Mouse (Mus musculus) kidney, embryonic 16.5 days (tissue): ENCODE results near the gene Atf4. TPM values are rescaled to one million over a fixed set of nuclear protein-coding genes. Genes with fewer than 3 reads are reported as not detected.
A peak's percentile ranks its signal among the peaks of the same experiment; 100 is the strongest.

ENCODE experiments used
- ATAC-seq: fragments of 200-750 bp; cut with Nextera tagmentation; 2 replicates; pipeline ENCODE4 v1.8.0; 2017; ENCODE audit warnings: moderate TSS enrichment; ENCODE audit not compliant: low FRiP score, low TSS enrichment
- H3K27ac ChIP-seq: fragments of 300-500 bp; sonication (generic); 2 replicates; pipeline ENCODE4 v1.5.1; 2014; ENCODE audit warnings: low read length
- H3K27me3 ChIP-seq: fragments of 300-500 bp; sonication (generic); 2 replicates; pipeline ENCODE4 v1.6.1; 2014; ENCODE audit warnings: low read length, control low read depth, mixed read lengths; ENCODE audit not compliant: insufficient read depth
- H3K36me3 ChIP-seq: fragments of 300-500 bp; sonication (generic); 2 replicates; pipeline ENCODE4 v1.6.1; 2014; ENCODE audit warnings: low read length, control low read depth, mixed read lengths; ENCODE audit not compliant: insufficient read depth
- H3K4me1 ChIP-seq: fragments of 300-500 bp; sonication (generic); 2 replicates; pipeline ENCODE4 v1.6.1; 2014; ENCODE audit warnings: low read length, control low read depth, mixed read lengths; ENCODE audit not compliant: insufficient read depth
- H3K4me2 ChIP-seq: fragments of 300-500 bp; sonication (generic); replicated peaks from 2 replicates; pipeline ENCODE4 v1.6.1; 2014; ENCODE audit warnings: low read depth, low read length
- H3K4me3 ChIP-seq: fragments of 300-500 bp; sonication (generic); 2 replicates; pipeline ENCODE4 v1.5.1; 2014; ENCODE audit warnings: mild to moderate bottlenecking, low read length
- H3K9ac ChIP-seq: fragments of 300-500 bp; sonication (generic); replicated peaks from 2 replicates; pipeline ENCODE4 v1.6.1; 2014; ENCODE audit warnings: low read length
- H3K9me3 ChIP-seq: fragments of 300-500 bp; sonication (generic); 2 replicates; pipeline ENCODE4 v1.6.1; 2016; ENCODE audit warnings: low read length, control low read depth
- WGBS: fragments of 180-500 bp; shearing (Covaris S2); extraction: QIAGEN DNeasy Blood & Tissue Kit; methylation state at CpG from one replicate; pipeline ENCODE4 v1.1.7; 2014; 5-methylcytosine and 5-hydroxymethylcytosine counted together
- polyA plus RNA-seq: library from polyadenylated mRNA; unstranded; fragments of >200 nt; fragmentation: Nextera tagmentation; extraction: Ambion mirVana; gene quantifications from 2 replicates; pipeline ENCODE4 v1.2.1, GENCODE M21; 2015

The Atf4 gene
- polyA plus RNA-seq, 1 experiment from 2014 or later: 127 TPM

DNA sequence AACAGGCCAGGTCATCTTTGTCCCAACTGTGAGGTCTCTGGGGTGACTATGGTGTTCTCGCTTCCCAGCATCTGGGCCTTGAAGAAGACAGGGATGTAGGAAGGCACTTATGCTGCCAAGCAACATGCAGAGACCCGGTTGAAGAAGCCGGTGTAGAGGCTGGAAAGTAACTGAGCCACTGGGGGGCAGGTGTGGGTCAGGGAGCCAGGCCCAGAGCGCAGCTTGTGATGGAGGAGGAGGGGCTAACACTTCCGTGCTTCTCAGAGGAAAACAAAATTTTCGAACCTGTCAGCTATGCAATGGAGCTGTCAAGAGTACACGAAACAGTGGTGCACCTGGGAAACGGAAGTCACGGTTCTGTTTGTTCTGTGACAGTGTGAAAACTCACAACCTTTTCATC is 22.1 kb downstream of the Atf4 start:
- 43% methylated on average over 9 of the region's 9 CpGs for WGBS
- no peak for ATAC-seq
- no peak overlapping the region for H3K27ac ChIP-seq

DNA sequence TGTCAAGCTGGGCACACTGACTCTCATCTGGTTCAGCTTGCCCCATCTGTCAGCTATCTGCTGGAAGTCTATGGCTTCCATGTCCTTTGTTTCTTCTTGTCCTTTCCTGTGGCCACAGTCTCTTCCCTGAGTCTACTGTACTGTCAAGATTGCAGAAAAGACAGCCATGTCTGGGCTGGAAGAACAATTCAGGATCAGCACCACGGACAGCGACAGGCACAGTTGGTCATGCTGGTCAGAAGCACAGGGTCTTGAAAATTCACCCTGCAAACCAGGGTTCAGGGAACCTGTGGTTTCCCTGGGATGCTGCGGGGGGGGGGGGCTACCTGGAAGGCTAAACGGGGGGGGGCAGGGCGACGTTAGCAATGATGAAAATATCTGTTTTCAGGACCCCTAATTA is 22.6 kb downstream of the Atf4 start:
- Histone ChIP-seq H3K4me1 (no peaks in the 10 kb centered on the region), H3K4me3 (no peak overlapping the region), H3K27ac (no peak overlapping the region), H3K4me2 (no peak overlapping the region), H3K9me3 (no peaks in the 10 kb centered on the region), H3K36me3 (no peaks in the 10 kb centered on the region), H3K9ac (no peak overlapping the region), H3K27me3 (no peaks in the 10 kb centered on the region; the same call in 1 of the 2 replicates)
- ATAC-seq: no peak
- WGBS: 3% methylated on average over 6 of the region's 6 CpGs

More for the DNA sequence above, 22.1 kb downstream of the Atf4 start:
- Histone ChIP-seq H3K9ac (no peak overlapping the region), H3K4me1 (no peaks in the 10 kb centered on the region), H3K4me2 (no peak overlapping the region), H3K27me3 (no peaks in the 10 kb centered on the region), H3K36me3 (no peaks in the 10 kb centered on the region), H3K4me3 (no peak overlapping the region), H3K9me3 (no peaks in the 10 kb centered on the region)

DNA sequence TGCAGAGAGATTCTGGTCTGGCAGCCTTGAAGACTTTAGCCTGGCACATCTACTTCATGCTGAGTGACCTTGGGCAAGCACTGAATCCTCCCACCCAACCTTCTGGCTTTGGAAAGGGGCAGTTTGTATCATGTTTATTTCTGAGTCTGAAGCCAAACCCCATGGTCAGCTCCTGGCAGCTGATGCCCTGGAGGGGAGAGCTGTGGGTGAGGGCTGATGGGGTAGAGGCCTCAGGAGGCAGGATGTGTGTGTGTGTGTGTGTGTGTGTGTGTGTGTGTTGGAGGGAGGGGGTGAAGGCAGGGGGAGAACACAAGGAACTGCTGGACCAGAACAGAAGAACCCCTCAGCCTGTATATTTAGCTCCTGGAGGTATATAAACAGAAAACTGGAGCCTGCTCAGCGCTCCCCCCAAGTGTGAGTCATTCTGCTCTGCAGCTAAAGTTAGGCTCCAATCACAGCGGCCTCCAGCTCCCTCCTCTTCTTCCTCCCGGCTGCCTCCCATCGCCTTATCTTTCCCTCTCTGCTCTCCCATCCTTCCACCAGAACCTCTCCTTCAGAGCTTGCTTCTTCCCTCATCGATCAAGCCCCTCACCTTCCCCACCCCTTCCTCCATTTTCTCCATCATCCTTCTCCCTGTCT is 23.3 kb downstream of the Atf4 start:
- Histone ChIP-seq H3K4me1 (no peaks in the 10 kb centered on the region), H3K27ac (no peak overlapping the region), H3K36me3 (no peaks in the 10 kb centered on the region), H3K4me2 (no peak overlapping the region), H3K9me3 (no peaks in the 10 kb centered on the region), H3K4me3 (no peak overlapping the region), H3K9ac (no peak overlapping the region), H3K27me3 (no peaks in the 10 kb centered on the region; the same call in 1 of the 2 replicates)
- 79% methylated on average over 5 of the region's 5 CpGs for WGBS
- ATAC-seq: no peak

DNA sequence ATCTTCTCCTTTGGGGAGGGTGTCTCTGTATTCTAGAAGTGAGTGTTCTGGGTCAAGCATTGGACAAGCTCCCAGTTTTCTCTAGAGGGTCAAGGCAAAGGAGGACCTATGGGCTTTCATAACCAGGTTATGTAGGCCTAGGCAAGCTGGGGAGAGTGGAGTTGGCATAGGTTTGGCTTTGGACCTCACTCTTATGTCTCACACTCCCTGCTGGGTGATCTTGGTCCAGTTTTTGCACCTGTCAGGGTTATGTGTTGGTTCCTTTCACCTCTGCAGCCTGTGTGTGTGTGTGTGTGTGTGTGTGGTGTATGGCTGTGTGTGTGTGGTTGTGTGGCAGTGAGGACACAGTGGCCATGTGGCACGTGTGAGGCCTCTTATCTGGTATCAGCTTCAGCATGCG is 24.1 kb downstream of the Atf4 start:
- Histone ChIP-seq H3K9me3 (no peaks in the 10 kb centered on the region), H3K4me2 (no peak overlapping the region), H3K4me3 (no peak overlapping the region), H3K4me1 (no peaks in the 10 kb centered on the region), H3K27ac (no peak overlapping the region), H3K9ac (no peak overlapping the region), H3K27me3 (peaks cover 4% of the 10 kb centered on the region), H3K36me3 (no peaks in the 10 kb centered on the region)
- ATAC-seq: no peak
- WGBS: 86% methylated on average over 2 of the region's 2 CpGs

DNA sequence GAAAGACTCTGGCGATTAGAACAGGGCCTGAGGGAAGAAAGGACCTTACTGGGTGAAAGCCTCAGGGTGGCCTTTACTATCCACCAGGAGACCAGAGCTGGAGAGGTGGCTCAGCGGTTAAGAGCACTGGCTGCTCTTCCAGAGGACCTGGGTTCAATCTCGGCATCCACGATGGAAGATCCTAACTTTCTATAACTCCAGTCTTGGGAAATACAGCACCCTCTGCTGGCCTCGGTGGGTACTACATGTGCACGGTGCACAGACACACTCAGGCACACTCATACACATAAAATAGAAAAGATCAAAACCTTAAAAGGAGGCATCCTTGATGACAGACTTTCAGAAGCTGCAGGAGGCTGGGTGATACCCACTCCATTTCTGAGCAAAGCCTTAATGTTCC is 25.7 kb downstream of the Atf4 start:
- no peaks in the 10 kb centered on the region for H3K9me3 ChIP-seq
- H3K4me3 ChIP-seq: no peak overlapping the region
- H3K4me2 ChIP-seq: no peak overlapping the region
- H3K9ac ChIP-seq: no peak overlapping the region
- no peak for ATAC-seq
- H3K27me3 ChIP-seq: peaks cover 20% of the 10 kb centered on the region
- no peak overlapping the region for H3K27ac ChIP-seq
- H3K4me1 ChIP-seq: no peaks in the 10 kb centered on the region
- 25% methylated on average over 6 of the region's 6 CpGs for WGBS
- no peaks in the 10 kb centered on the region for H3K36me3 ChIP-seq

DNA sequence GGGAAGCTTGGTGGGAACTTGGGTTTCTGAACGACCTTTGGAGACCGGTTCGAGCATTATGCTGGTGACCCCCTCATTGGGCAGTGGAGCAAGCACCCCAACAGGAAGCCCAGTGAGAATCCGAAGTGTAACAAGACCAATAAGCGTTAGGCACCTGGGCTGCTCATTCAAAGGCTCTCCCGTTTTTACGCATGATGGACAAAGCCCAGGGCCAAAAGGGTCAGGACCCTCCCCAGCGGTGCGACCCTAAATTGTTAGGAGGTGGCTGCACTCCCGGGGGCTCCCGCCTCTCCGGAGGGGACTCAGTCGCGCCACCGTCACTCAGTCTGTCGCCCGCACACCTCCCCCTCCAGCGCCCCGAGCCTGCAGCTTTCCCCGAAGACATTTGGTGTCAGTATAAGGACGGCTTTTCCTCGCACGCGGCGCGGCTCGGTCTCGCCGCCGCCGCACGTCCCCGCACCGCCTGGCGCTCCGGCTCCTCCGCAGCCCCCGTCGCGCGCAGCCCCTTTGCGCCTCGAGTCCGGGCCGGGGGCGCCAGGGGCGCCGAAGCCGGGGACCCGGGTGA is 31.9 kb downstream of the Atf4 start, which contains the start of gene Cacna1i:
Gene Cacna1i (plus strand): TSS at position 388 of the 565 bp plus-strand sequence.
- Histone ChIP-seq H3K4me3 (peak within 1 kb of the TSS; percentile 49), H3K9ac (no peak within 1 kb of the TSS; the same call in 1 of the 2 replicates), H3K27ac (no peak within 1 kb of the TSS), H3K36me3 (no peaks in the 10 kb centered on the region), H3K27me3 (peaks cover 69% of the 10 kb centered on the region), H3K9me3 (no peaks in the 10 kb centered on the region), H3K4me1 (0 out of 2 replicates have a peak, but pooled peaks cover 4% of the 10 kb centered on the region), H3K4me2 (peak within 1 kb of the TSS; percentile 92)
- ATAC-seq: no peak
- 1% methylated on average over 37 of the region's 50 CpGs for WGBS

DNA sequence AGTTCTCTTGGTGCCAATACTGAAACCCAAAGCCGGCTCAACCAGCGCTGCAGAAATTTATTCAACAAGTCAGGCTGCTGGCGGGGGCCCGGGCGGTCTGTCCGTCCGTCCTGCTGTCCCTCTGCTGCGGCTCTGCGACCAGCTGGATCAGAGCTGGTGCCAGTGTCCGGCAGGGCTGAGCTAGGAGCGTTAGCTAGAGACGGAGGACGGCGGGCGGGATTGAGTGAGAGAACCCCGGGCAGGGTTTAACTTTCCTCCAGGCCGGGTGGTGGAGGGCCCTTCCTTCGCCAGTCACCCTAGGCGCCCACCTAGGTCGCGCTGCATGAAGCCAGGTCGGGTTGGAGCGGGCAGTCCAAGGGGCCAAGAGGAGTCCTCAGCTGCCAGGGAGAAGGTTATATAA is 33.1 kb downstream of the Atf4 start:
- peak overlapping the region; percentile 92 for H3K4me2 ChIP-seq
- WGBS: 4% methylated on average over 23 of the region's 23 CpGs
- peak overlapping the region; percentile 49 for H3K4me3 ChIP-seq
- H3K9me3 ChIP-seq: no peaks in the 10 kb centered on the region
- no peak overlapping the region for H3K9ac ChIP-seq
- no peaks in the 10 kb centered on the region for H3K36me3 ChIP-seq
- no peak for ATAC-seq
- peaks cover 69% of the 10 kb centered on the region for H3K27me3 ChIP-seq
- H3K27ac ChIP-seq: no peak overlapping the region
- 0 out of 2 replicates have a peak, but pooled peaks cover 4% of the 10 kb centered on the region for H3K4me1 ChIP-seq

DNA sequence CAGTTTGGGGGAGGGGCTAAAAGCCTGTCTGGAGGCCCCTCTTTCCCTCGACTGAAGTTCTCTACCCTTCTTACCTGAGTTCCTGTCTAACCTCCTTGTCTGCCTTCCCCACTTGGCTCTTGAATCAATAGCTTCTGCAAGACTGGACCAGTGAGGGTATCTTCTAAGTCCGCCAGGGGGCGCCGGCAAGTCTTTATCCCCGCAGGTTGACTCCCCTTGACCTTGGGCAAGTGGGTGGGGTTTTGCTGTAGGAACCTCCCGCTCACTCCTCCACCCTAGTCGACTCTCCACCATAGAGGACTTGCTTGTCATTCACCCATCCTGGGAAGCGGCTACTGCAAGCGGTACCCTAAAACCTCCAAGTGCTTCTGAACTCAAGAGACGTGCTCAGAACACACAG is 34.5 kb downstream of the Atf4 start:
- H3K4me1 ChIP-seq: 0 out of 2 replicates have a peak, but pooled peaks cover 4% of the 10 kb centered on the region
- 10% methylated on average over 10 of the region's 10 CpGs for WGBS
- no peak overlapping the region for H3K9ac ChIP-seq
- no peak overlapping the region for H3K4me3 ChIP-seq
- H3K36me3 ChIP-seq: no peaks in the 10 kb centered on the region
- no peaks in the 10 kb centered on the region for H3K9me3 ChIP-seq
- no peak overlapping the region for H3K27ac ChIP-seq
- no peak for ATAC-seq
- no peak overlapping the region for H3K4me2 ChIP-seq
- peaks cover 61% of the 10 kb centered on the region for H3K27me3 ChIP-seq

DNA sequence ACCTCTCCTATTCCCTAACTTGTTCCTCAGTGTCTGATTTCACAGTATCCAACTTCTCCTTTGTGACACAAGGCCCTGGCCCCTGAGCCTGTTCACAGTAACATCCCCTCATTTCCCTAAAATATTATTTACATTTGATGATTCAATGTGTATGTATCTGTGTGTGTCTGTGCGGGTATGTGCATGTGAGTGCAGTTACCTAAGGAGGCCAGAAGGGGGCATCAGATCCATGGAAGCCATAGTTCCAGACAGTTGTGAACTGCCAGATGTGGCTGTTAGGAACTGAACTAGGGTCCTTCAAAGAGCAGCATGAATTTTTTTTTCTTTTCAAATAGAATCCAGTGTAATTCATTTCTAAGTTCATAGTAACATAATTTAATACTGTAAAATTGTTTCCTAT is 42.2 kb downstream of the Atf4 start:
- Histone ChIP-seq H3K27ac (no peak overlapping the region), H3K27me3 (no peaks in the 10 kb centered on the region), H3K9ac (no peak overlapping the region), H3K4me2 (no peak overlapping the region), H3K9me3 (peaks cover 3% of the 10 kb centered on the region; the same call in 1 of the 2 replicates), H3K4me3 (no peak overlapping the region), H3K4me1 (no peaks in the 10 kb centered on the region), H3K36me3 (no peaks in the 10 kb centered on the region)
- WGBS: 98% methylated on average over 1 of the region's 1 CpGs
- ATAC-seq: no peak

DNA sequence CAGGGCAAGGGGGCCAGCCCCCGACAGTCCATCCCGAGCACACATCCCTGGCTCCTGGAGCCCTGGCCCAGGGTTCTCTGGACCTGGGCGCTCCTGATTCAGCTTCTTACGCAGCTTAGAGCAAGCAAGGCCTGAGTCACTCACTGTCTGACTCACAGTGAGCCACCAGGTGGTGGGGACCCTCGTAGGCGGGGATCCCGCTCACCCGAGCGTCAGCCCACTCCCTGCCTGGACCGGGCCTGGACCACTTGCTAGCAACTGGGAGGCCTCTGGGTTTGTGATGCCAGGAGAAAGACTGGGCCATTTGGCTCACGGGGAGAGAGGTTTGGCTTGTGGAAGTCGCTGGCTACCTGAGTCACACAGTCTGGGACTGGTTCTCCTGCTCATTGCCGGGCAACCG is 48.8 kb downstream of the Atf4 start:
- Histone ChIP-seq H3K4me1 (no peaks in the 10 kb centered on the region), H3K27ac (no peak overlapping the region), H3K4me3 (no peak overlapping the region), H3K36me3 (no peaks in the 10 kb centered on the region), H3K27me3 (no peaks in the 10 kb centered on the region), H3K9me3 (no peaks in the 10 kb centered on the region), H3K4me2 (no peak overlapping the region), H3K9ac (no peak overlapping the region)
- 42% methylated on average over 14 of the region's 14 CpGs for WGBS
- 0 out of 2 replicates have a peak, but pooled peaks have one; percentile 31 for ATAC-seq
